Mouse (Mus musculus): Measurements from ENCODE around the gene Evc.

The Evc gene

GRCm38 (mm10) chr5:37336485-37337105, at the start of gene Evc:
TSS of gene Evc (minus strand) at chr5:37336894.
- in situ Hi-C loops (cut with MseI, MboI): no loop called here

- in situ Hi-C loops (cut with MseI, MboI): no loop called here
Measured at GRCm38 (mm10) chr5:37383570-37383969, 46.9 kb upstream of the Evc start.

- in situ Hi-C loops (cut with MseI, MboI): no loop called here
Measured at GRCm38 (mm10) chr5:37380641-37381040, 43.9 kb upstream of the Evc start.

- in situ Hi-C loops (cut with MseI, MboI): no loop called here
Measured at GRCm38 (mm10) chr5:37377376-37377775, 40.7 kb upstream of the Evc start.

GRCm38 (mm10) chr5:37368796-37369195, 32.1 kb upstream of the Evc start:
- in situ Hi-C loops (cut with MseI, MboI): no loop called here

GRCm38 (mm10) chr5:37365751-37366150, 29.1 kb upstream of the Evc start:
- in situ Hi-C loops (cut with MseI, MboI): no loop called here

GRCm38 (mm10) chr5:37363284-37363683, 26.6 kb upstream of the Evc start:
- in situ Hi-C loops (cut with MseI, MboI): no loop called here

GRCm38 (mm10) chr5:37362618-37363017, 25.9 kb upstream of the Evc start:
- in situ Hi-C loops (cut with MseI, MboI): no loop called here

- in situ Hi-C loops (cut with MseI, MboI): no loop called here
Measured at GRCm38 (mm10) chr5:37356027-37356426, 19.3 kb upstream of the Evc start.

- in situ Hi-C loops (cut with MseI, MboI): no loop called here
Measured at GRCm38 (mm10) chr5:37354385-37354784, 17.7 kb upstream of the Evc start.

GRCm38 (mm10) chr5:37351791-37352190, 15.1 kb upstream of the Evc start:
- in situ Hi-C loops (cut with MseI, MboI): no loop called here

GRCm38 (mm10) chr5:37343962-37344361, 7.3 kb upstream of the Evc start:
- in situ Hi-C loops (cut with MseI, MboI): no loop called here

- in situ Hi-C loops (cut with MseI, MboI): no loop called here
Measured at GRCm38 (mm10) chr5:37338288-37338687, 1.6 kb upstream of the Evc start, which contains the start of gene Evc2. TSS of gene Evc2 (plus strand) at chr5:37338499.

- in situ Hi-C loops (cut with MseI, MboI): no loop called here
Measured at GRCm38 (mm10) chr5:37337696-37338095, 1.0 kb upstream of the Evc start.

GRCm38 (mm10) chr5:37335061-37335460, 1.6 kb downstream of the Evc start:
- in situ Hi-C loops (cut with MseI, MboI): no loop called here

GRCm38 (mm10) chr5:37332066-37332465, 4.6 kb downstream of the Evc start:
- in situ Hi-C loops (cut with MseI, MboI): no loop called here

- in situ Hi-C loops (cut with MseI, MboI): no loop called here
Measured at GRCm38 (mm10) chr5:37331133-37331505, 5.6 kb downstream of the Evc start.

GRCm38 (mm10) chr5:37330449-37331132, 6.1 kb downstream of the Evc start:
- in situ Hi-C loops (cut with MseI, MboI): no loop called here

GRCm38 (mm10) chr5:37326675-37327074, 10.0 kb downstream of the Evc start:
- in situ Hi-C loops (cut with MseI, MboI): no loop called here

- in situ Hi-C loops (cut with MseI, MboI): no loop called here
Measured at GRCm38 (mm10) chr5:37320761-37321160, 15.9 kb downstream of the Evc start.

- in situ Hi-C loops (cut with MseI, MboI): no loop called here
Measured at GRCm38 (mm10) chr5:37320174-37320573, 16.5 kb downstream of the Evc start.

GRCm38 (mm10) chr5:37318715-37319114, 18.0 kb downstream of the Evc start:
- in situ Hi-C loops (cut with MseI, MboI): no loop called here

GRCm38 (mm10) chr5:37312980-37313722, 23.5 kb downstream of the Evc start:
- in situ Hi-C loops (cut with MseI, MboI): no loop called here

All from mouse trophoblast stem cell (cell line).